Comparison of ENCODE assay signal across 7 mouse cellular contexts in genomic region chr2:174328926-174329662, GRCm38 (mm10). TPM values are rescaled to one million over a fixed set of nuclear protein-coding genes. Genes with fewer than 3 reads are reported as not detected.
DNase-seq lines count a peak whose midpoint lies in the region; ATAC-seq lines count a peak whose summit lies in the region.

No protein-coding gene starts in this region.

- WGBS in heart, embryonic 14.5 days = 32% methylated on average over 52 of the region's 58 CpGs
- WGBS in midbrain, embryonic 13.5 days = 40% methylated on average over 46 of the region's 58 CpGs

- H3K9ac ChIP-seq in heart, embryonic 14.5 days (ENCODE audit: low read length) = peak overlapping the region; percentile 99
- H3K9ac ChIP-seq in midbrain, embryonic 13.5 days (replicated peaks) = peak overlapping the region; percentile 100

- peak; percentile 56 for DNase-seq in 416B (ENCODE audit: low read depth)
- peak; percentile 74 for DNase-seq in CD4-positive helper T cell, adult 2 months (ENCODE audit: low read depth, low spot score)
- DNase-seq in cerebellum, adult 18-20 months = peak; percentile 22 to 45
- DNase-seq in left cerebral cortex, postnatal 4 days = peak; percentile 33
- DNase-seq in thymus, adult 18-20 months = peak; percentile 54 to 61

- ATAC-seq in heart, embryonic 14.5 days (ENCODE audit: insufficient number of reproducible peaks, insufficient read depth, low FRiP score, low read depth) = no peak
- ATAC-seq in midbrain, embryonic 13.5 days = peak; percentile 68

- 0 out of 2 replicates have a peak, but pooled peaks cover 4% of the 10 kb centered on the region for H3K9me3 ChIP-seq in heart, embryonic 14.5 days (ENCODE audit: control insufficient read depth, low read length)
- no peaks in the 10 kb centered on the region for H3K9me3 ChIP-seq in midbrain, embryonic 13.5 days

- peak overlapping the region; percentile 74 to 99 for H3K27ac ChIP-seq in heart, embryonic 14.5 days (replicated peaks in 1 of 2; ENCODE audit: control insufficient read depth in 1 of 2, insufficient read depth in 1 of 2, low read depth in 2 of 2, low read length in 2 of 2)
- H3K27ac ChIP-seq in midbrain, embryonic 13.5 days = peak overlapping the region; percentile 100

- peaks cover 6% of the 10 kb centered on the region; the same call in 1 of the 2 replicates for H3K36me3 ChIP-seq in heart, embryonic 14.5 days (ENCODE audit: control insufficient read depth, insufficient read depth, low read length)
- H3K36me3 ChIP-seq in midbrain, embryonic 13.5 days = no peaks in the 10 kb centered on the region

- H3K27me3 ChIP-seq in heart, embryonic 14.5 days (ENCODE audit: control insufficient read depth, insufficient read depth, low read length) = no peaks in the 10 kb centered on the region
- peaks cover 2% of the 10 kb centered on the region; the same call in 1 of the 2 replicates for H3K27me3 ChIP-seq in midbrain, embryonic 13.5 days

- intact Hi-C loops in left cerebral cortex, postnatal 4 days (cut with DNase I) = no loop called here

- peak overlapping the region; percentile 80 for H3K4me2 ChIP-seq in heart, embryonic 14.5 days (ENCODE audit: low read length)
- peak overlapping the region; percentile 68 for H3K4me2 ChIP-seq in midbrain, embryonic 13.5 days (replicated peaks)

- peak overlapping the region; percentile 91 to 100 for H3K4me3 ChIP-seq in heart, embryonic 14.5 days (ENCODE audit: control insufficient read depth in 1 of 2, insufficient read depth in 1 of 2, low read depth in 1 of 2, low read length in 2 of 2)
- H3K4me3 ChIP-seq in midbrain, embryonic 13.5 days (replicated peaks) = peak overlapping the region; percentile 96

- H3K4me1 ChIP-seq in heart, embryonic 14.5 days (ENCODE audit: control insufficient read depth in 2 of 2, insufficient read depth in 2 of 2, low read length in 2 of 2) = peaks cover 5 to 32% of the 10 kb centered on the region in 2 experiments
- H3K4me1 ChIP-seq in midbrain, embryonic 13.5 days (replicated peaks) = peaks cover 48% of the 10 kb centered on the region

RNA-seq across cellular contexts. Expression of gene Gm20721, which starts 17.4 kb away (rescaled TPM):
- 6.8 and 7.5 TPM in 2 replicates for polyA plus RNA-seq in heart, embryonic 14.5 days (2014; fragmentation: Nextera tagmentation; extraction: Ambion mirVana)
- total RNA-seq in left cerebral cortex, postnatal 4 days (2021) = 1 to 10 TPM; 2.0 to 2.2 TPM
- 8.8 and 10.5 TPM in 2 replicates for polyA plus RNA-seq in midbrain, embryonic 13.5 days (2015; fragmentation: Nextera tagmentation; extraction: Ambion mirVana)

RNA-seq across cellular contexts. Expression of gene Gnas, which starts 45.0 kb away (rescaled TPM):
- polyA plus RNA-seq in heart, embryonic 14.5 days (2014; fragmentation: Nextera tagmentation; extraction: Ambion mirVana) = 1,524 and 1,578 TPM in 2 replicates
- total RNA-seq in left cerebral cortex, postnatal 4 days (2021) = 1,000 to 10,000 TPM; 1,551 to 1,677 TPM
- 1,084 and 1,205 TPM in 2 replicates for polyA plus RNA-seq in midbrain, embryonic 13.5 days (2015; fragmentation: Nextera tagmentation; extraction: Ambion mirVana)
